Comparison of ENCODE assay signal across 27 mouse cellular contexts in genomic region chr11:31804518-31804917, GRCm38 (mm10).
DNase-seq lines count a peak whose midpoint lies in the region; ATAC-seq and TF ChIP-seq lines count a peak whose summit lies in the region.
"Had no signal": no experiment of that assay in that cellular context is flagged by ENCODE, and none has a peak within 500 bp of the region (broad histone marks: within the 10 kb centered on the region; RNA-seq: fewer than 3 reads in every experiment).

No protein-coding gene starts in this region.

- H3K9ac ChIP-seq in lung, postnatal 0 days (replicated peaks; ENCODE audit: low read depth) = no peak overlapping the region
- H3K9ac ChIP-seq in liver, embryonic 13.5 days = peak overlapping the region; percentile 78
- H3K9ac ChIP-seq: embryonic facial prominence, embryonic 15.5 days; hindbrain, embryonic 13.5 days; midbrain, embryonic 13.5 days; neural tube, embryonic 13.5 days had no signal

- H3K4me1 ChIP-seq in lung, postnatal 0 days (ENCODE audit: insufficient read depth, low read depth, low read length) = peaks cover 3% of the 10 kb centered on the region; the same call in 1 of the 2 replicates
- H3K4me1 ChIP-seq in liver, embryonic 13.5 days (replicated peaks) = peaks cover 82% of the 10 kb centered on the region

- intact Hi-C loops in gastrocnemius, adult 2 months (cut with DNase I) = loop anchor here (2.0 kb wide), 1 partner anchor 16 kb away; no protein-coding TSS in a partner anchor
- intact Hi-C loops in left cerebral cortex, postnatal 10 days (cut with DNase I) = no loop called here

- no peaks in the 10 kb centered on the region for H3K79me2 ChIP-seq in macrophage (ENCODE audit: inconsistent target)

- H3K9me3 ChIP-seq in lung, postnatal 0 days (ENCODE audit: low read length) = no peaks in the 10 kb centered on the region
- no peaks in the 10 kb centered on the region; the same call in 1 of the 2 replicates for H3K9me3 ChIP-seq in liver, embryonic 13.5 days (replicated peaks)
- H3K9me3 ChIP-seq: embryonic facial prominence, embryonic 10.5 days; embryonic facial prominence, embryonic 15.5 days; hindbrain, embryonic 13.5 days; midbrain, embryonic 13.5 days; neural tube, embryonic 13.5 days had no signal

- peak overlapping the region; percentile 73 for H3K27ac ChIP-seq in gastrocnemius, adult 2 months
- peak overlapping the region; percentile 59; the same call in 1 of the 2 replicates for H3K27ac ChIP-seq in lung, postnatal 0 days (ENCODE audit: low read length)
- peak overlapping the region; percentile 97 for H3K27ac ChIP-seq in liver, embryonic 13.5 days
- H3K27ac ChIP-seq in macrophage = peak overlapping the region; percentile 90
- H3K27ac ChIP-seq: embryonic facial prominence, embryonic 15.5 days; hindbrain, embryonic 13.5 days; midbrain, embryonic 13.5 days; neural tube, embryonic 13.5 days had no signal

- H3K4me3 ChIP-seq in gastrocnemius, adult 2 months = no peak overlapping the region
- no peak overlapping the region for H3K4me3 ChIP-seq in lung, postnatal 0 days (ENCODE audit: low read depth, low read length)
- H3K4me3 ChIP-seq in liver, embryonic 13.5 days (replicated peaks) = no peak overlapping the region
- H3K4me3 ChIP-seq in macrophage (ENCODE audit: inconsistent target) = no peak overlapping the region
- H3K4me3 ChIP-seq: embryonic facial prominence, embryonic 10.5 days; embryonic facial prominence, embryonic 15.5 days; hindbrain, embryonic 13.5 days; midbrain, embryonic 13.5 days; neural tube, embryonic 13.5 days had no signal

- 55% methylated on average over 6 of the region's 6 CpGs for WGBS in lung, postnatal 0 days
- 93% methylated on average over 6 of the region's 6 CpGs for WGBS in liver, embryonic 13.5 days (ENCODE audit: insufficient replicate concordance)
- 91% methylated on average over 6 of the region's 6 CpGs for WGBS in macrophage (ENCODE audit: missing documents)

- ATAC-seq in lung, postnatal 0 days = peak; percentile 54
- ATAC-seq in liver, embryonic 13.5 days (ENCODE audit: low read depth) = no peak
- ATAC-seq: activated CD4-positive, CD25-positive, alpha-beta regulatory T cell, adult 4 months; forebrain, embryonic 14.5 days; midbrain, embryonic 13.5 days had no signal

- no peaks in the 10 kb centered on the region for H3K27me3 ChIP-seq in lung, postnatal 0 days (replicated peaks; ENCODE audit: insufficient read depth, low read length)
- no peaks in the 10 kb centered on the region for H3K27me3 ChIP-seq in liver, embryonic 13.5 days
- H3K27me3 ChIP-seq: CH12.LX; embryonic facial prominence, embryonic 15.5 days; hindbrain, embryonic 13.5 days; midbrain, embryonic 13.5 days; neural tube, embryonic 13.5 days had no signal

- TF ChIP-seq CTCF in gastrocnemius, adult 2 months (IDR thresholded peaks at IDR 0.05) = no peak
- TF ChIP-seq CTCF in lung, postnatal 0 days (IDR thresholded peaks at IDR 0.05) = no peak

- DNase-seq in gastrocnemius, adult 2 months = no peak
- DNase-seq in gastrocnemius, adult 18-20 months (ENCODE audit: low spot score) = no peak
- DNase-seq in lung, postnatal 0 days (ENCODE audit: low spot score) = peak; percentile 42
- DNase-seq in lung, postnatal 4 days = no peak
- no peak for DNase-seq in liver, embryonic 13.5 days
- no peak for DNase-seq in left cerebral cortex, postnatal 10 days (ENCODE audit: extremely low spot score in 1 of 2, low spot score in 2 of 2)
- DNase-seq: adrenal gland, adult 2 months; adrenal gland, postnatal 36 days; cerebellum, adult 2 months; cerebellum, postnatal 14 days; gastrocnemius, postnatal 36 days; heart, adult 18-20 months; heart, postnatal 36 days; kidney, adult 2 months; kidney, postnatal 4 days; right cerebral cortex, postnatal 4 days; thymus, postnatal 14 days had no signal

- peak; percentile 74 for TF ChIP-seq EP300 in lung, postnatal 0 days (IDR thresholded peaks at IDR 0.05)

- no peak overlapping the region for H3K4me2 ChIP-seq in lung, postnatal 0 days (replicated peaks; ENCODE audit: low read depth, low read length)
- peak overlapping the region; percentile 57 for H3K4me2 ChIP-seq in liver, embryonic 13.5 days
- H3K4me2 ChIP-seq: embryonic facial prominence, embryonic 15.5 days; heart, embryonic 11.5 days; hindbrain, embryonic 13.5 days; midbrain, embryonic 13.5 days; neural tube, embryonic 13.5 days had no signal

- H3K36me3 ChIP-seq in lung, postnatal 0 days (ENCODE audit: insufficient read depth, low read length) = no peaks in the 10 kb centered on the region
- 0 out of 2 replicates have a peak, but pooled peaks cover 4% of the 10 kb centered on the region for H3K36me3 ChIP-seq in liver, embryonic 13.5 days
- H3K36me3 ChIP-seq in macrophage (ENCODE audit: inconsistent target) = no peaks in the 10 kb centered on the region
- H3K36me3 ChIP-seq: embryonic facial prominence, embryonic 10.5 days; embryonic facial prominence, embryonic 15.5 days; hindbrain, embryonic 13.5 days; midbrain, embryonic 13.5 days; neural tube, embryonic 13.5 days had no signal
